Mouse (Mus musculus) small intestine, adult 2 months (tissue): ENCODE measurements around the gene Epn2.

Source experiments
- CTCF ChIP-seq: fragments of 200-500 bp; IDR thresholded peaks from 2 replicates; pipeline ENCODE4 v1.5.1; 2012; ENCODE audit warnings: low read depth, mild to moderate bottlenecking, control low read depth, inconsistent platforms, low read length, moderate library complexity, mixed read lengths; ENCODE audit not compliant: insufficient replicate concordance, insufficient read length; ENCODE audit errors: extremely low read depth
- POLR2A ChIP-seq: fragments of 200-500 bp; IDR thresholded peaks from 2 replicates; pipeline ENCODE4 v1.6.1; 2012; ENCODE audit warnings: low read depth, mild to moderate bottlenecking, control low read depth, inconsistent platforms, low read length, moderate library complexity

DNA sequence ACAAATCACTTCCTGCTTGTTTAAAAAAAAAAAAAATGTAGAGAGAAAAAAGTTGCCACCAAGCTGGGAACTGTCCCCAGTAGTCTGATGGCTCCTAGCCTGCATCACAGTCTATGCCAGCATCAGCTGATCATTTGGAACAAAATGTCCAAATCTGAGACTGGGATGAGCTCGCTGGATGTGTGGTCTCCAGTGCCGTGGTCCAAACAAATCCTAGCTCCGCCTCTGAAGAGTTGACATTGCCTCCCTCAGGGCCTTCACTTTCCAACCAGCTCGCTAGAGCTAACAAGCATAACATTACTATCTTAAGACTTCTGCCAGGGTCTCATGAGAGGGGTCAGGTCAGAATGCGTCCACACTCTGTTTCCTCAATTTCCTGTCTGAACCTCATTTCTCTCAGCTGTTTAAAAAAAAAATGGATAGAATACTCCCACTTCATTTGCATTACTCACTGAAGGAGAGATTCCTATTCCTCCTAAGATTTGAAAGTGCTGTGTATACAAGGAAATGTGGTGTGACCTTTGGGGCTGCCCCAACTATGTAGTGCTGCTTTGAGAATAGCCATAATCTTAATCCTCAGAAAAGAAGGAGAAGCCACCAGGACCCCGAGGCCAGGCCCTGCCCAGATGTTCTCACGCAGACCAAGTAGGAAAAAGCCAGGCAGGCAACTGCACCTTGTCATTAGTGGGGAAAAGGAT is 11.2 kb upstream of the Epn2 start:
- TF ChIP-seq POLR2A (no peak), CTCF (no peak)
